Mouse (Mus musculus): ENCODE data around the gene Vmn1r61.

Gene Vmn1r61

DNA sequence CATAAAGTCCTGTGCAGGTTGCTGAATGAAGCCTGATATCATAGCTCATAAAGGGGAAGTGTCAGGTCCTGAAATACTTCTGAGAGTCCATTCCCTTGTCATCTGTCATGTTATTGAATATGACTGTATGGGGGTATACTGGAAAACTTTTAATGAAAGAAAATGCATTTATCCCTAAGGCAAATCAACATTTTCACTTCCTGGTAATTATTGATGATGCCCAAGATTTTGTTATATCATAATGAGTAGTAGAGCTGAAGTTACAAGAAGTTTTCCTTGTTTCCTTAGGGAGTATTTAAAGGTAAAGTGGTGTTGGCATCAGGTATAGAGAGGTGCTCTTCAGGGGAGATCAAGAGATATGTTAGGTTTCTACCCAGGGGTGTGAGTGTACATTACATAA is at the start of gene Vmn1r61:
Gene Vmn1r61 (minus strand): TSS at position 101 of the 400 bp plus-strand sequence.
- no peak for DNase-seq

Data from cerebellum, postnatal 14 days (tissue).